Mouse (Mus musculus): ENCODE data around the gene Six3. TPM values are rescaled to one million over a fixed set of nuclear protein-coding genes. Genes with fewer than 3 reads are reported as not detected.

The Six3 gene
- polyA plus RNA-seq, 1 experiment from 2014 or later, result 0.13 TPM

DNA sequence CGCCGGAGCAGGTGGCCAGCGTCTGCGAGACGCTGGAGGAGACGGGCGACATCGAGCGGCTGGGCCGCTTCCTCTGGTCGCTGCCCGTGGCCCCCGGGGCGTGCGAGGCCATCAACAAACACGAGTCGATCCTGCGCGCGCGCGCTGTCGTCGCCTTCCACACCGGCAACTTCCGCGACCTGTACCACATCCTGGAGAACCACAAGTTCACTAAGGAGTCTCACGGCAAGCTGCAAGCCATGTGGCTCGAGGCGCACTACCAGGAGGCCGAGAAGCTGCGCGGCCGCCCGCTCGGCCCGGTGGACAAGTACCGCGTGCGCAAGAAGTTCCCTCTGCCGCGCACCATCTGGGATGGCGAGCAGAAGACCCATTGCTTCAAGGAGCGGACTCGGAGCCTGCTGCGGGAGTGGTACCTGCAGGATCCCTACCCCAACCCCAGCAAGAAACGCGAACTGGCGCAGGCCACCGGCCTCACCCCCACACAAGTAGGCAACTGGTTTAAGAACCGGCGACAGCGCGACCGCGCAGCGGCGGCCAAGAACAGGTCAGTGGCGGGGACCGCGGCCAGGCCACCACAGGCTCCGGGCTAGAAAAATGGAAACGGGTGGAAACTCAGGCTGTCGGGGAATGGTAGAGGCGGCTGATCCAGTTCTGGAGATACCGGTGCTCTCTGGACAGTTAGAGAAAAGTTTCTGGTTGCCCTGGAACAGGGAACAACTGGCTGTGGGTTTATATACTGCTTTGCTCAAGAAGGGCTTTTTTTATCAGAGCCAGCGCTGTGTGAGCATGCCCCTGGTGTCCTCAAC lies 8.3 kb downstream of the Six3 start:
- DNase-seq (ENCODE audit: low spot score), result peak; percentile 60
- no peaks in the 10 kb centered on the region for H3K36me3 ChIP-seq (ENCODE audit: control insufficient read depth, insufficient read depth, low read length)
- no peaks in the 10 kb centered on the region for H3K9me3 ChIP-seq (ENCODE audit: control insufficient read depth, low read length)
- H3K4me1 ChIP-seq (ENCODE audit: control insufficient read depth, insufficient read depth, low read length), result 0 out of 2 replicates have a peak, but pooled peaks cover 3% of the 10 kb centered on the region
- WGBS, result under 1% methylated on average over 67 of the region's 67 CpGs
- peaks cover 99% of the 10 kb centered on the region for H3K27me3 ChIP-seq (ENCODE audit: control insufficient read depth, insufficient read depth, low read length)
- peak overlapping the region; percentile 10; the same call in 1 of the 2 replicates for H3K4me3 ChIP-seq (ENCODE audit: low read depth, low read length)
- no peak overlapping the region for H3K27ac ChIP-seq (ENCODE audit: low read depth, low read length)
- H3K4me2 ChIP-seq (ENCODE audit: low read depth), result peak overlapping the region; percentile 27
- ATAC-seq (ENCODE audit: insufficient read depth, low FRiP score, low TSS enrichment), result no peak
- no peak overlapping the region for H3K9ac ChIP-seq (ENCODE audit: low read length)

DNA sequence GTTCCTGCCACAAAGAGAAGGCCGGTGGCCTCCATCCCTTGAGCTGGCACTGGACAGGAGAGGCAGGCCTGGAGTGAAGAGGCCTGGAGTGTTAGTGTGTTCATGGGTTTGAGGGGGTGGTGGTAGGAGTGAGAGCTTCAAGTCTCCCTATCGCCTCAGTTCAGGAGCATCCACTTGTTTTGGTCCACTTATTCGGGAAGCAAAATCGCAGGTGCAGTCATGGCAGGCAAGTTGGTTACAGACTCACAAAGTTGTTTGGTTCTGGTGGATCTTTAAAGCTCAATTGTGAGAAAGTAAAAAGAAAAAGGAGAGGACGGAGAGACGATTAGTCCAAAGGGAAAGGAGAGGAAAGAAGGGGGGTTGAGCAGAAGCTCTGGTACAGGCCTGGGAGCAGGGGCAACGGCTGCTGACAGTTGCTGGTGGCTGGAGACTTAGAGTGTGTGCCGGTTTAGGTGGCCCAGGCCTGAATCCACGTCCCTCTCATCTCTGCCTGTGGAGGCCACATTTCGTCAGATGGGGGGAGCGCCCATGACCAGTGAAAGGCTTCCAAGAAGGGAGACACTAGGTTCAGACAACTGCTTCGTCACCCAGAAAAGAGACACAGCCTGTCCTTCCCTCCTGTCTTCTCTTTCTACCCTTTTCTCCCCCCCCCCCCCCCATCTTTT lies 9.2 kb downstream of the Six3 start:
- peak; percentile 44 for DNase-seq (ENCODE audit: low spot score)
- Histone ChIP-seq H3K9ac (ENCODE audit: low read length) (no peak overlapping the region), H3K27ac (ENCODE audit: low read depth, low read length) (no peak overlapping the region)

DNA sequence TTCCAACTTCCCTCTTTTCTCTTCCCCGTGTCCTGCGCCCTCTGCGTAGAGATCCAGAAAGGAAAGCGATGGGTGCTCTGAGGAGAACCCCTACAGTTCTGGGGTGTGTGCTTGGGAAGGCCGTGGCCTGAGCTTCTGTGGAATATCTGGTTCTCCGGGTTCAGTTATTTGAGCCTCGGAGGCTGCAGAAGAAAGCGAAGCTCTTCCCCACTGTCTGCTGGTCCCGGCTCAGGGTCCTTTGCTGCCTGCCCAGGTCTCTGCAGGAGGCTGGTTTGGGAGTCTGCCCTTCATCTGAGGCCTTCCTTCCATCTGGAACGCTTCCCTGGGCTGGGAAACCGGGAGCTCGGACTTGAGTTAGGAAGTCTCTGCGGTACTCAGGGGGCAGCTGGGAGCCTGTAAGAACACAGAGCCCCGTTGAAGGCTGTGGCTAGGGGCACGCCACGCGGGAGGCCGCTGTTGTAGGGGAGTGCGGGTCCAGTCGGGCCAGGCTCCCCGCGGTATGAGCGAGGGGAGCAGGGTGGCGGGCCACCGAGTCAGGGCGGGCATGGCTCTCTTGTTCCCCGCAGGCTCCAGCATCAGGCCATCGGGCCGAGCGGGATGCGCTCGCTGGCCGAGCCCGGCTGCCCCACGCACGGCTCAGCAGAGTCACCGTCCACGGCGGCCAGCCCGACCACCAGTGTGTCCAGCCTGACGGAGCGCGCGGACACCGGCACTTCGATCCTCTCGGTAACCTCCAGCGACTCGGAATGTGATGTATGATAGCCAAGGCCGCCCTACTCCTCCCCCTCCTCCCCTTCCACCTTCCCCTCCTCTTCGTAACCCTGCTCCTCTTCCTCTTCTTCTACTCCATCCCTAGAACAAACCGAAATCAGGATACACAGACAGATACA lies 10.0 kb downstream of the Six3 start:
- Histone ChIP-seq H3K4me2 (ENCODE audit: low read depth) (no peak overlapping the region), H3K27ac (ENCODE audit: low read depth, low read length) (no peak overlapping the region), H3K9me3 (ENCODE audit: control insufficient read depth, low read length) (no peaks in the 10 kb centered on the region), H3K4me1 (ENCODE audit: control insufficient read depth, insufficient read depth, low read length) (0 out of 2 replicates have a peak, but pooled peaks cover 3% of the 10 kb centered on the region), H3K4me3 (ENCODE audit: low read depth, low read length) (no peak overlapping the region), H3K36me3 (ENCODE audit: control insufficient read depth, insufficient read depth, low read length) (no peaks in the 10 kb centered on the region), H3K27me3 (ENCODE audit: control insufficient read depth, insufficient read depth, low read length) (peaks cover 99% of the 10 kb centered on the region), H3K9ac (ENCODE audit: low read length) (no peak overlapping the region)
- peak; percentile 42 for DNase-seq (ENCODE audit: low spot score)
- ATAC-seq (ENCODE audit: insufficient read depth, low FRiP score, low TSS enrichment), result no peak
- WGBS, result under 1% methylated on average over 46 of the region's 52 CpGs

More for the DNA sequence above, 9.2 kb downstream of the Six3 start:
- Histone ChIP-seq H3K36me3 (ENCODE audit: control insufficient read depth, insufficient read depth, low read length) (no peaks in the 10 kb centered on the region), H3K4me2 (ENCODE audit: low read depth) (no peak overlapping the region), H3K4me3 (ENCODE audit: low read depth, low read length) (no peak overlapping the region), H3K9me3 (ENCODE audit: control insufficient read depth, low read length) (no peaks in the 10 kb centered on the region), H3K4me1 (ENCODE audit: control insufficient read depth, insufficient read depth, low read length) (0 out of 2 replicates have a peak, but pooled peaks cover 3% of the 10 kb centered on the region), H3K27me3 (ENCODE audit: control insufficient read depth, insufficient read depth, low read length) (peaks cover 99% of the 10 kb centered on the region)
- no peak for ATAC-seq (ENCODE audit: insufficient read depth, low FRiP score, low TSS enrichment)
- WGBS, result under 1% methylated on average over 12 of the region's 12 CpGs

DNA sequence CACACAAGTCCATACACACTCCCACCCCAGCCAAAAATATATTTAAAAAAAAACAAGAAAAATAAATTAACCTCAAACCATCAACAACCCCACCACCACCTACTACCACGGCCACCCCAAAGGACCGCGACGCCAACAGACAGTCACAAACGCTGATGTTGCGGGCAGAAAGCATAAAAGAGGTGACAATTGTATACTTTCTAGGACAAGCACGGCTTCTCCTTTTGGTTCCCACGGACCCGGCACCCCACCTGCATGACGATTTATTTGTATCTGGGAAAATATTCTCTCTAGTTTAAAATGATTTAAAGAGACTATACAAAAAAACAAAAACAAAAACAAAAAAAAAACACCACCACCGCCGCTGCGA lies 10.6 kb downstream of the Six3 start:
- no peaks in the 10 kb centered on the region for H3K36me3 ChIP-seq (ENCODE audit: control insufficient read depth, insufficient read depth, low read length)
- peaks cover 99% of the 10 kb centered on the region for H3K27me3 ChIP-seq (ENCODE audit: control insufficient read depth, insufficient read depth, low read length)
- H3K4me1 ChIP-seq (ENCODE audit: control insufficient read depth, insufficient read depth, low read length), result 0 out of 2 replicates have a peak, but pooled peaks cover 3% of the 10 kb centered on the region
- no peaks in the 10 kb centered on the region for H3K9me3 ChIP-seq (ENCODE audit: control insufficient read depth, low read length)
- H3K4me3 ChIP-seq (ENCODE audit: low read depth, low read length), result no peak overlapping the region
- 1% methylated on average over 13 of the region's 13 CpGs for WGBS
- H3K4me2 ChIP-seq (ENCODE audit: low read depth), result no peak overlapping the region
- peak; percentile 17 for DNase-seq (ENCODE audit: low spot score)
- no peak overlapping the region for H3K27ac ChIP-seq (ENCODE audit: low read depth, low read length)
- no peak for ATAC-seq (ENCODE audit: insufficient read depth, low FRiP score, low TSS enrichment)
- no peak overlapping the region for H3K9ac ChIP-seq (ENCODE audit: low read length)

DNA sequence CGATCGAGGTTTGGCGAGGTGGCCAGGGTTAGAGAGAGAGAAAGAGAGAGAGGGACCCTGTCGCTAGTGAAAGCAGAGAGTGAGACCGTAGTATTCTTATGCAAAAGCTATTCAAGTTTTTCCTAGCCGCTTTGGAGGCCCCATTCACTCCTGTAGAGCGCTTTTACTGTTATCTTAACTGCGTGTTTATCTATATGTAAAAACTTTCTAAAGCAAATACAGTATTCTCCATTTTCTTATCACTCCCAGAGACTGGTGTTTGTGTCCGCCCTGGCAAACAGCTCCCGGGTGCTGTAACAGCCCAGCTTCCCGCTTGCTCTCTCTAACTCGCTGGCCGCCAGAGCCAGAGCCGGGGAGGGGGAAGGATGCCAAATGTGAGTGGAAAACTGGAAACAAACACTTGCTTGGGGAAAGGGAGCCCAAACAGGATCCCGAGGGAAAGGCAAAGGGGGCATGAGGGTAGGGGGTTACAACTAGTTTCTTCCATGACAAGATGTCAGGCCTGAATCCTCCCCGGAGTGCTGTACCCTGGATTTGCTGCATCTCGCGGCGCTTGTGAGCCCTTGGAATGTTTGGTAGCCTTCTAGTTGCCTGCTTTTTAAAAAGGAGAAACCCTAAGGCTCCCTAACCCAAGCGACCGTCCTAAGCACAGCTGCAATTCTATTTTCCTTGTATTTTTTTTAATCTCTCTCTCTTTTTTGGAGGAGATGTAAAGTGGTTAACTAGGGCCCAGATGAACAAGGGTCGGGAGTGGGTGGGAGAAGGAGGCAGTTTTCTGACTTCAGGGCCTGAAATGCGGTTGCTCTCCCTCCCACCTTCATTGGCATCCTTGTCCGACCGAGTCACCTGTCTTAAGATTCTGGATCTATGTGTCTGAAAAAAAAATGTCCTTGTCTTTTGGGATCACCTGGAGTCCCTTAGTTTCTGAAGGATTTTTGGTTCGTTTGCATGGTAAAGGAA lies 11.9 kb downstream of the Six3 start:
- Histone ChIP-seq H3K4me3 (ENCODE audit: low read depth, low read length) (no peak overlapping the region), H3K9ac (ENCODE audit: low read length) (no peak overlapping the region), H3K4me1 (ENCODE audit: control insufficient read depth, insufficient read depth, low read length) (0 out of 2 replicates have a peak, but pooled peaks cover 3% of the 10 kb centered on the region), H3K4me2 (ENCODE audit: low read depth) (no peak overlapping the region), H3K27ac (ENCODE audit: low read depth, low read length) (no peak overlapping the region), H3K36me3 (ENCODE audit: control insufficient read depth, insufficient read depth, low read length) (no peaks in the 10 kb centered on the region), H3K9me3 (ENCODE audit: control insufficient read depth, low read length) (no peaks in the 10 kb centered on the region), H3K27me3 (ENCODE audit: control insufficient read depth, insufficient read depth, low read length) (peaks cover 97% of the 10 kb centered on the region)
- DNase-seq (ENCODE audit: low spot score) (peak; percentile 54), ATAC-seq (ENCODE audit: insufficient read depth, low FRiP score, low TSS enrichment) (no peak)
- under 1% methylated on average over 26 of the region's 26 CpGs for WGBS

DNA sequence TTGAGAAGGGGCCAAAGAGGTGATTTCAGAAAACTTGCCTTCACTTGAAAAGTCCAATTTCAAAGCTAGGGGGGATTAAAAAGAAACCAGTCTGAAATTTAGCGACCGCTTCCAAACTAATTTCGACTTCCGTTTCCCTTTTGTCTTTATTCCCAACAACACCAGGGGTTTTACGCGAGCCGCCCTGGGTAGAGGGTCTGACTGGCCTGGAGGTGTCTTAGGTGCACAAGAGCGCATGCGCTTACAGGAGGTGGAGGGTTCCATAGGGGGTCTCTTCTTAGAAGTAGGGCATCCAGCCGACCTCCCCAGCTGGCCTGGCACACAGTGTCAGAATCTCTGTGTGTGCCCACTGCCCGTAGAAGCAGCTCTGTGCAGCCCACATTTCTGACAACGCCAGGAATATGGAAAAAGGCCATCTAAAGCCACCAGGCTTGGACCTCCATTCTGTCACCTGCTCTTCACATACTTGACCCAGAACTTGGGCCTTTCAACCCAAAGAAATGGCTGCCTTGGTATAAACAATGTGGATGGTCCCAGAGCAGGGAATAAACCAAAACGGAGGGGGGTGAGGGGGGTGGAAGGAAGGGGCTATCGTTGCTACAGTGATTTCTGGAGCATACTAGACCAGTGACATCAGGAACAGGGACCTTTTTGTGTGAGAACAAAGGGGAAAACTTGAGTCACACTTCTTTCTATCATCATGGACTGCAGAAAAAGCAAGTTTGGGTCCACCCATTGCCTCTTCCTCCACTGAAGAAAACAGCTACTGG lies 12.9 kb downstream of the Six3 start:
- WGBS, result 2% methylated on average over 14 of the region's 14 CpGs
- H3K9me3 ChIP-seq (ENCODE audit: control insufficient read depth, low read length), result no peaks in the 10 kb centered on the region
- no peak overlapping the region for H3K4me3 ChIP-seq (ENCODE audit: low read depth, low read length)
- ATAC-seq (ENCODE audit: insufficient read depth, low FRiP score, low TSS enrichment) (no peak), DNase-seq (ENCODE audit: low spot score) (no peak)
- no peak overlapping the region for H3K27ac ChIP-seq (ENCODE audit: low read depth, low read length)
- no peaks in the 10 kb centered on the region for H3K36me3 ChIP-seq (ENCODE audit: control insufficient read depth, insufficient read depth, low read length)
- H3K9ac ChIP-seq (ENCODE audit: low read length), result no peak overlapping the region
- H3K4me1 ChIP-seq (ENCODE audit: control insufficient read depth, insufficient read depth, low read length), result 0 out of 2 replicates have a peak, but pooled peaks cover 3% of the 10 kb centered on the region
- no peak overlapping the region for H3K4me2 ChIP-seq (ENCODE audit: low read depth)
- H3K27me3 ChIP-seq (ENCODE audit: control insufficient read depth, insufficient read depth, low read length), result peaks cover 97% of the 10 kb centered on the region

DNA sequence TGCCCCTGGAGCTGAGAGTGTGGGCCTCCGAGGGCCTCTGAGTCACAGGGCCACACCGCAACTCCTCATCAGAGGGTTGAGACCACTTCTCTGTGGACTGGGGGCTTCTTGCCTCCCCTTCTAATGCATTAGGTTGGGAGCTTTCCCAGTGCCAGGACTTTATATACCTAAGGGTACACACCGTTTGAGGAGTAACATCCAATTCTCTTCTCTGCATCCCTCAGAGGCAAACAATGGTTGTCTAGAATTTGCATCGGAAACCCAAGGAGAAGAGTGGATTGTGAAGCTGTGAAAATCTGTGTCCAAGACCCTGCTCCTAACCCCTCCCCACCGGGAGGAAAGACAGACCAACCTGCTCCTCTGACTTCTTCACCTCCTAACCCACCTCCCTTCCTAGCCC lies 14.3 kb downstream of the Six3 start:
- Histone ChIP-seq H3K4me3 (ENCODE audit: low read depth, low read length) (no peak overlapping the region), H3K4me2 (ENCODE audit: low read depth) (no peak overlapping the region), H3K9ac (ENCODE audit: low read length) (no peak overlapping the region), H3K36me3 (ENCODE audit: control insufficient read depth, insufficient read depth, low read length) (no peaks in the 10 kb centered on the region), H3K27ac (ENCODE audit: low read depth, low read length) (no peak overlapping the region), H3K9me3 (ENCODE audit: control insufficient read depth, low read length) (no peaks in the 10 kb centered on the region), H3K4me1 (ENCODE audit: control insufficient read depth, insufficient read depth, low read length) (0 out of 2 replicates have a peak, but pooled peaks cover 3% of the 10 kb centered on the region), H3K27me3 (ENCODE audit: control insufficient read depth, insufficient read depth, low read length) (peaks cover 96% of the 10 kb centered on the region)
- ATAC-seq (ENCODE audit: insufficient read depth, low FRiP score, low TSS enrichment), result no peak
- 37% methylated on average over 5 of the region's 5 CpGs for WGBS
- DNase-seq (ENCODE audit: low spot score), result no peak
